Mouse (Mus musculus) Patski (cell line): ENCODE measurements around the gene Pacs1. TPM values are rescaled to one million over a fixed set of nuclear protein-coding genes. Genes with fewer than 3 reads are reported as not detected.
"Not testable (repeated sequence)": the region's sequence is repeated elsewhere in the genome, so short reads cannot be mapped to it uniquely, and the experiment has no call there.

Source experiments
- ATAC-seq: fragments of 100-300 bp; one replicate; pipeline ENCODE4 v1.8.0; 2021
- CTCF ChIA-PET: fragments of 350-600 bp; sonication (Branson Sonifier 250); formaldehyde crosslinking; loops from one replicate; lab custom pipeline; 2022; ENCODE audit warnings: inconsistent platforms; lab: Charles Lee
- POLR2A ChIA-PET: fragments of 350-600 bp; sonication (Branson Sonifier 250); formaldehyde crosslinking; loops from one replicate; lab custom pipeline; 2022; ENCODE audit warnings: antibody characterized with exemption, inconsistent platforms; lab: Charles Lee
- DNase-seq: peaks from one replicate; pipeline ENCODE4 v3.0.0-alpha.2; 2011; ENCODE audit warnings: low read depth, low spot score
- H3K27me3 ChIP-seq: fragments of 371-371 bp; one replicate; pipeline ENCODE4 v1.5.1; 2021
- CTCF ChIP-seq: fragments of 100-300 bp; IDR thresholded peaks from one replicate; pipeline ENCODE4 v1.5.1; 2021
- in situ Hi-C: fragments of 300-500 bp; cut with MboI; formaldehyde crosslinking; loops from 3 replicates; pipeline ENCODE4 v1.11.1; 2018; ENCODE audit warnings: low pct_unique_long_range_greater_than_20kb, mixed read lengths
- polyA plus RNA-seq: library from polyadenylated mRNA; unstranded; gene quantifications from one replicate; pipeline ENCODE4 v1.2.3, GENCODE M21; 2021

The Pacs1 gene
- polyA plus RNA-seq, 1 experiment from 2014 or later, result 23.8 TPM

- in situ Hi-C loops, result no loop called here
- ChIA-PET POLR2A (interaction anchor here (1.5 kb wide), 1 partner anchor 27 kb away, joined by 3 read pairs; no protein-coding TSS in a partner anchor), CTCF (interaction anchor here (1.5 to 4.9 kb wide), 5 partner anchors 9 to 20 kb away, joined by 4 to 18 read pairs (median 9); no protein-coding TSS in a partner anchor)
- ATAC-seq (no peak), DNase-seq (no peak)
- peak; percentile 82 for TF ChIP-seq CTCF
- no peaks in the 10 kb centered on the region for H3K27me3 ChIP-seq
Observed at GRCm38 (mm10) chr19:5164380-5164779, 108.5 kb downstream of the Pacs1 start.

DNA sequence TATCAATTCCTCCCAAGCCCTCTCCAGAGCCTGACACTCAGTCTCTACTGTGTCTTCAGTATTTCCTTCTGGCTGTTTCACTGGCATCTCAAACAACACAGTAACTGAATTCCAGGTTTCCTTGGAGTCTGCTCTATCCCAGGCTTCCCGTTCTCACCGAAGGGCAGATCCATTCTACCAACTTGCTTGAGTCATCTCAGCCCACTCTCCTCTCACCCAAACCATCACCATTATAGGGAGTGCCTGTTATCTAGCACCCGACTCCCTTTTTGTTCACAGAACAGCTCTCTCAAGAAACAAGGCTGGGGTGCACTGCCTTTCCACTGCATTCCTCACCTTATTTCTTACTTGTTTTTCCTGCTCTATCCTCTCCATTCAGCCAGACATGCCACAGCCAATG, 111.0 kb downstream of the Pacs1 start:
- ChIA-PET CTCF (interaction anchor here (0.8 to 1.2 kb wide), 3 partner anchors 10 to 25 kb away, joined by 3 to 4 read pairs (median 3); no protein-coding TSS in a partner anchor), POLR2A (no interaction called here)
- ATAC-seq, result no peak
- in situ Hi-C loops, result no loop called here
- TF ChIP-seq CTCF, result no peak
- H3K27me3 ChIP-seq, result no peaks in the 10 kb centered on the region
- DNase-seq, result no peak

DNA sequence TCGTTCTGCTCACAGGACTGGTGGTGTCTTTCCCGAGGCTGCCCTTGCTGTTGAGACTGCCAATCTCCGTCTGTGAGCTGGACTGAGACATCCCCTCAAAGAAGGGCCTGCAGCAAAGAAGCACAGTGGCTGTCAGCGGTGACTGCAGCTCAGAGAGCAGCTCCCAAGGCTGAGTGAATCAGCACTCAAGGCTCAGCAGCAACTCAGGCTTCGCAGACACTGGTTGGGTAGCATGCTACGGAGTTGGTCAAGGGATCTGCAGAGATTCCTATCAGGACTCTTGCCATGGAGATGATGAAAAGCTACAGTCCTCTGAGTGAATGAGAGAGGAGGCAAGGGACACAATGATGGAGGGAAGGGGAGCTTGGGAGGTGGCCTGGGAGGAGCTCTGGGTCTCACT, 120.7 kb downstream of the Pacs1 start:
- no peaks in the 10 kb centered on the region for H3K27me3 ChIP-seq
- POLR2A ChIA-PET, result interaction anchor here (0.7 to 1.2 kb wide), 2 partner anchors 13 to 46 kb away, joined by 3 read pairs; no protein-coding TSS in a partner anchor

GRCm38 (mm10) chr19:5151741-5152140, 121.2 kb downstream of the Pacs1 start:
- no peak for TF ChIP-seq CTCF
- CTCF ChIA-PET, result interaction anchor here (0.9 to 3.5 kb wide), 22 partner anchors 10 to 161 kb away, joined by 3 to 28 read pairs (median 4); partner anchors contain the start of gene Klc2
- POLR2A ChIA-PET, result interaction anchor here (0.7 to 1.2 kb wide), 2 partner anchors 13 to 46 kb away, joined by 3 read pairs; no protein-coding TSS in a partner anchor
- in situ Hi-C loops, result no loop called here
- no peaks in the 10 kb centered on the region for H3K27me3 ChIP-seq
- no peak for ATAC-seq
- no peak for DNase-seq

More for the DNA sequence above, 120.7 kb downstream of the Pacs1 start:
- TF ChIP-seq CTCF, result no peak
- no peak for ATAC-seq
- CTCF ChIA-PET, result interaction anchor here (0.9 to 3.5 kb wide), 12 partner anchors 10 to 124 kb away, joined by 3 to 28 read pairs (median 4); no protein-coding TSS in a partner anchor
- in situ Hi-C loops, result no loop called here
- DNase-seq, result no peak

DNA sequence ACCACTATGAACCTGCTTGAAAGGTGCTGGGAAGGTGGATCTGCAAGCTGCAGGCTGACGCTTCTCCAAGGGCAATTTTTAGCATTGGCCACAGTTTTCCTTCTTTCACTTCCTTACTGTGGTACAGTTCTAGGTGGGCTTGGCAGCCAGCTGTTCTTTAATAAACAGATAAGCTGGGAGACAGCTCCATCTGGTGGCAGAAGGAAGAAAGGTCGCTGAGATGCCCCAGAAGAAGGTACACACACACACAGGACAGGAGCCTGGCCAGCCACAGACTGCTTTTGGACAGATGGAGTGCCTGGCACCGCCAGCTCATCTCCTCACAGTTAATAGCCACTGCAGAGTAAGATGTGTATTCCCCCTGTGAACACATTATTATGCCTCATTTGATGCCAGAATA, 121.6 kb downstream of the Pacs1 start:
- peak; percentile 92 for TF ChIP-seq CTCF
- no peak for ATAC-seq
- in situ Hi-C loops, result no loop called here
- ChIA-PET CTCF (interaction anchor here (0.9 to 3.5 kb wide), 22 partner anchors 10 to 162 kb away, joined by 3 to 28 read pairs (median 4); partner anchors contain the start of gene Klc2), POLR2A (interaction anchor here (0.7 to 1.2 kb wide), 2 partner anchors 14 to 45 kb away, joined by 3 read pairs; no protein-coding TSS in a partner anchor)
- no peak for DNase-seq
- no peaks in the 10 kb centered on the region for H3K27me3 ChIP-seq

DNA sequence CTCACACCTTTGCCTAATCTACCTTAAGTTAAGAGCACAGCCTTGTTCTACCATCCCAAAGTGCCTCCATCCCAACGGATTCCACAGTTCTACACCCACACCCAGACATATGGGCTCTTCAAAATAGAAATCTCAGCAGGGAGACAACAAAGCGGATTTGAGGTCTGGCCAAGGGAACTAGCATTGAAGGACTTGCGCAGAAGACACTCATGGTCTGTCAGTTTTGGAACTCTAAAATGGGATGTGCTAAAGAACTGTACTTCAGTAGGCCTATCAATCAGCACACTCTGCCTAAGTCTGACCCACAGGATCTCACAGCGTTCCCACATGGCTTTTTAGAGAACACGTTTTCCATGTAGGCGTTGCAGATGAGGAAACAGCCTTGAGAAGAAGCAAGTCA, 122.6 kb downstream of the Pacs1 start:
- DNase-seq (no peak), ATAC-seq (no peak)
- no peaks in the 10 kb centered on the region for H3K27me3 ChIP-seq
- in situ Hi-C loops, result no loop called here
- TF ChIP-seq CTCF, result no peak
- ChIA-PET POLR2A (interaction anchor here (0.5 kb wide), 1 partner anchor 635 kb away, joined by 3 read pairs; no protein-coding TSS in a partner anchor), CTCF (interaction anchor here (1.2 to 3.5 kb wide), 8 partner anchors 9 to 58 kb away, joined by 3 to 28 read pairs (median 8); no protein-coding TSS in a partner anchor)

- CTCF ChIA-PET, result interaction anchor here (1.2 kb wide), 1 partner anchor 8 kb away, joined by 5 read pairs; no protein-coding TSS in a partner anchor
- DNase-seq, POLR2A ChIA-PET, ATAC-seq, in situ Hi-C loops, H3K27me3 ChIP-seq: not testable (repeated sequence)
Observed at GRCm38 (mm10) chr19:5149041-5149440, 123.9 kb downstream of the Pacs1 start.

DNA sequence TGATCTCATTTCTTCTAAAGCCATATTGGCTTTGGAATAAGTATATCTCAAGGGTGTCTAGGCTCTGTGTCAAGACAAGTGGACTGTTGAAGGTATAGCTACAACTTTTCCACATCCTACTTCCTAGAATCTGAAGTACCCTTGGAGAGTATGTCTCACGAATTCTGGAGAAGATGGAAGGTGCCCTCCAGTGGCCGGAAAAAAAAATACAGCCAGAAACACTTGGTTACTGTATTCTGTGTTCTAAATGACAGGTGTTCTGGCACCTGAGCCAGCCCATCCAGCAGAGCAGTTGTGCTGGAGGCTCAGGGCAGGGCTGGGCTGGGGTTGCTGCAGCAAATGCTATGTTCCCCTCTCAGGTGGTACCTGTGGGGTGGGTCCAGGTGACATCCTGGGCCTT, 133.3 kb downstream of the Pacs1 start:
- ChIA-PET POLR2A (no interaction called here), CTCF (interaction anchor here (0.8 to 4.8 kb wide), 9 partner anchors 10 to 50 kb away, joined by 3 to 28 read pairs (median 6); no protein-coding TSS in a partner anchor)
- ATAC-seq, result no peak
- no peak for DNase-seq
- in situ Hi-C loops, result loop anchor here (5.0 kb wide), 1 partner anchor 47 kb away; no protein-coding TSS in a partner anchor
- no peaks in the 10 kb centered on the region for H3K27me3 ChIP-seq
- no peak for TF ChIP-seq CTCF

- ChIA-PET CTCF (interaction anchor here (1.2 kb wide), 1 partner anchor 13 kb away, joined by 3 read pairs; no protein-coding TSS in a partner anchor), POLR2A (no interaction called here)
- TF ChIP-seq CTCF, result no peak
- ATAC-seq (no peak), DNase-seq (no peak)
- in situ Hi-C loops, result no loop called here
- peaks cover 8% of the 10 kb centered on the region for H3K27me3 ChIP-seq
Observed at GRCm38 (mm10) chr19:5131237-5131636, 141.7 kb downstream of the Pacs1 start.

DNA sequence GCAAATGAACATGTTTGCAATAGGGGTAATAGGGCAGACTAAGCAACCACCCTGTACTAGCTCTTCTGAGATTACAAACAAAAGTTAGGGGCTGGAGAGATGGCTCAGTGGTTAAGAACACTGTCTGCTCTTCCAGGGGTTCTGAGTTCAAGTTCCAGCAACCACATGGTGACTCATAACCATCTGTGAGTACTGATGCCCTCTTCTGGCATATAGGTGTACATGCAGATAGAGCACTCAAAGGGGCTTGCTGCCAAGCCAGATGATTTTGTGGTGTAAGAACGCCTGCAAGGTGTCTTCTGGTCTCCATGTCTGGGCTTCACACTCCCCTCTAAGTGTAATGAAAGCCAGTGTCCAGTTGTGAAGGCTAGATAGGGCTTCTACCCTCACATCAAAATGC, 143.1 kb downstream of the Pacs1 start:
- ChIA-PET POLR2A (no interaction called here), CTCF (interaction anchor here (0.6 to 1.2 kb wide), 2 partner anchors 13 to 27 kb away, joined by 3 to 4 read pairs; no protein-coding TSS in a partner anchor)
- in situ Hi-C loops, result no loop called here
- no peak for ATAC-seq
- DNase-seq, result no peak
- TF ChIP-seq CTCF, result peak; percentile 72
- H3K27me3 ChIP-seq, result peaks cover 8% of the 10 kb centered on the region
